Mouse (Mus musculus): ENCODE data around the gene Mog. TPM values are rescaled to one million over a fixed set of nuclear protein-coding genes. Genes with fewer than 3 reads are reported as not detected.

Mog gene
- total RNA-seq, 2 experiments from 2014 or later, result not detected

Other genes with a start within 250 kb of the Mog start
- gene H2-M10.6, start 211.2 kb downstream of the Mog start, total RNA-seq (2014; fragmentation: Nextera tagmentation), result not detected in 2 replicates
- not detected in 2 replicates for gene H2-M10.6, start 211.2 kb downstream of the Mog start, total RNA-seq (2017)
- 16.1 and 25.1 TPM in 2 replicates for gene Trim26, start 186.3 kb downstream of the Mog start, total RNA-seq (2014; fragmentation: Nextera tagmentation)
- 8.4 and 11.9 TPM in 2 replicates for gene Trim26, start 186.3 kb downstream of the Mog start, total RNA-seq (2017)
- not detected in 2 replicates for gene Trim15, start 156.2 kb downstream of the Mog start, total RNA-seq (2014; fragmentation: Nextera tagmentation)
- gene Trim15, start 156.2 kb downstream of the Mog start, total RNA-seq (2017), result not detected in 2 replicates
- gene Trim10, start 153.8 kb downstream of the Mog start, total RNA-seq (2014; fragmentation: Nextera tagmentation), result not detected in 2 replicates
- 0.39 TPM in 1 of 2 replicates, not detected in the other for gene Trim10, start 153.8 kb downstream of the Mog start, total RNA-seq (2017)
- gene Trim40, start 133.3 kb downstream of the Mog start, total RNA-seq (2014; fragmentation: Nextera tagmentation), result not detected in 2 replicates
- not detected in 2 replicates for gene Trim40, start 133.3 kb downstream of the Mog start, total RNA-seq (2017)
- not detected in 2 replicates for gene Trim31, start 125.3 kb downstream of the Mog start, total RNA-seq (2014; fragmentation: Nextera tagmentation)
- not detected in 2 replicates for gene Trim31, start 125.3 kb downstream of the Mog start, total RNA-seq (2017)
- not detected in 2 replicates for gene Rnf39, start 80.5 kb downstream of the Mog start, total RNA-seq (2014; fragmentation: Nextera tagmentation)
- gene Rnf39, start 80.5 kb downstream of the Mog start, total RNA-seq (2017), result not detected in 2 replicates
- gene Ppp1r11, start 71.7 kb downstream of the Mog start, total RNA-seq (2014; fragmentation: Nextera tagmentation), result 81.0 and 96.9 TPM in 2 replicates
- gene Ppp1r11, start 71.7 kb downstream of the Mog start, total RNA-seq (2017), result 91.6 and 110 TPM in 2 replicates
- 81.6 and 134 TPM in 2 replicates for gene Znrd1, start 64.8 kb downstream of the Mog start, total RNA-seq (2014; fragmentation: Nextera tagmentation)
- gene Znrd1, start 64.8 kb downstream of the Mog start, total RNA-seq (2017), result 25.6 and 35.4 TPM in 2 replicates
- 1.1 and 5.5 TPM in 2 replicates for gene Znrd1as, start 64.8 kb downstream of the Mog start, total RNA-seq (2014; fragmentation: Nextera tagmentation)
- gene Znrd1as, start 64.8 kb downstream of the Mog start, total RNA-seq (2017), result 9.1 and 11.2 TPM in 2 replicates
- gene 2410137M14Rik, start 42.2 kb downstream of the Mog start, total RNA-seq (2014; fragmentation: Nextera tagmentation), result not detected in 2 replicates
- not detected in 2 replicates for gene 2410137M14Rik, start 42.2 kb downstream of the Mog start, total RNA-seq (2017)
- not detected in 2 replicates for gene H2-M5, start 33.9 kb downstream of the Mog start, total RNA-seq (2014; fragmentation: Nextera tagmentation)
- not detected in 2 replicates for gene H2-M5, start 33.9 kb downstream of the Mog start, total RNA-seq (2017)
- gene Zfp57, start 22.2 kb downstream of the Mog start, total RNA-seq (2014; fragmentation: Nextera tagmentation), result 1.2 TPM in 1 of 2 replicates, not detected in the other
- 0.57 TPM in 1 of 2 replicates, not detected in the other for gene Zfp57, start 22.2 kb downstream of the Mog start, total RNA-seq (2017)
- 1.3 and 2.0 TPM in 2 replicates for gene Gabbr1, start 22.6 kb upstream of the Mog start, total RNA-seq (2014; fragmentation: Nextera tagmentation)
- gene Gabbr1, start 22.6 kb upstream of the Mog start, total RNA-seq (2017), result 0.57 and 1.7 TPM in 2 replicates
- not detected in 2 replicates for gene Olfr90, start 65.1 kb upstream of the Mog start, total RNA-seq (2014; fragmentation: Nextera tagmentation)
- not detected in 2 replicates for gene Olfr90, start 65.1 kb upstream of the Mog start, total RNA-seq (2017)
- gene Olfr91, start 74.9 kb upstream of the Mog start, total RNA-seq (2014; fragmentation: Nextera tagmentation), result not detected in 2 replicates
- gene Olfr91, start 74.9 kb upstream of the Mog start, total RNA-seq (2017), result not detected in 2 replicates
- not detected in 2 replicates for gene Olfr92, start 96.7 kb upstream of the Mog start, total RNA-seq (2014; fragmentation: Nextera tagmentation)
- gene Olfr92, start 96.7 kb upstream of the Mog start, total RNA-seq (2017), result not detected in 2 replicates
- gene Olfr93, start 138.1 kb upstream of the Mog start, total RNA-seq (2014; fragmentation: Nextera tagmentation), result not detected in 2 replicates
- gene Olfr93, start 138.1 kb upstream of the Mog start, total RNA-seq (2017), result not detected in 2 replicates
- not detected in 2 replicates for gene Ubd, start 170.5 kb upstream of the Mog start, total RNA-seq (2014; fragmentation: Nextera tagmentation)
- not detected in 2 replicates for gene Ubd, start 170.5 kb upstream of the Mog start, total RNA-seq (2017)
- gene Olfr94, start 177.6 kb upstream of the Mog start, total RNA-seq (2014; fragmentation: Nextera tagmentation), result not detected in 2 replicates
- not detected in 2 replicates for gene Olfr94, start 177.6 kb upstream of the Mog start, total RNA-seq (2017)
- gene Olfr95, start 189.7 kb upstream of the Mog start, total RNA-seq (2014; fragmentation: Nextera tagmentation), result not detected in 2 replicates
- not detected in 2 replicates for gene Olfr95, start 189.7 kb upstream of the Mog start, total RNA-seq (2017)
- gene Olfr96, start 196.7 kb upstream of the Mog start, total RNA-seq (2014; fragmentation: Nextera tagmentation), result not detected in 2 replicates
- not detected in 2 replicates for gene Olfr96, start 196.7 kb upstream of the Mog start, total RNA-seq (2017)
- gene Olfr97, start 213.9 kb upstream of the Mog start, total RNA-seq (2014; fragmentation: Nextera tagmentation), result not detected in 2 replicates
- not detected in 2 replicates for gene Olfr97, start 213.9 kb upstream of the Mog start, total RNA-seq (2017)
- not detected in 2 replicates for gene Olfr98, start 240.4 kb upstream of the Mog start, total RNA-seq (2014; fragmentation: Nextera tagmentation)
- not detected in 2 replicates for gene Olfr98, start 240.4 kb upstream of the Mog start, total RNA-seq (2017)
- 7.3 and 9.4 TPM in 2 replicates for gene H2-M3, start 246.8 kb upstream of the Mog start, total RNA-seq (2014; fragmentation: Nextera tagmentation)
- gene H2-M3, start 246.8 kb upstream of the Mog start, total RNA-seq (2017), result 16.9 and 23.6 TPM in 2 replicates